Mouse (Mus musculus) layer of hippocampus, postnatal 14 days (tissue): ENCODE data around the gene Scrg1. TPM values are rescaled to one million over a fixed set of nuclear protein-coding genes. Genes with fewer than 3 reads are reported as not detected.
"Not testable (repeated sequence)": the region's sequence is repeated elsewhere in the genome, so short reads cannot be mapped to it uniquely, and the experiment has no call there.

Source experiments
- DNase-seq, 2 experiments: peaks; one replicate each; pipeline ENCODE4 v3.0.0; 2021 to 2022; ENCODE audit warnings: low spot score in 2 of 2, mixed read lengths in 1 of 2
- total RNA-seq, 2 experiments: library from RNA; stranded (reverse); gene quantifications; 2 replicates each; pipeline ENCODE4 v1.2.3; 2021

Scrg1 gene
- total RNA-seq, 2 experiments from 2014 or later: 90.2 to 98.9 TPM

- no peak for DNase-seq
Measured at GRCm38 (mm10) chr8:57451896-57452295, 3.8 kb upstream of the Scrg1 start.

DNA sequence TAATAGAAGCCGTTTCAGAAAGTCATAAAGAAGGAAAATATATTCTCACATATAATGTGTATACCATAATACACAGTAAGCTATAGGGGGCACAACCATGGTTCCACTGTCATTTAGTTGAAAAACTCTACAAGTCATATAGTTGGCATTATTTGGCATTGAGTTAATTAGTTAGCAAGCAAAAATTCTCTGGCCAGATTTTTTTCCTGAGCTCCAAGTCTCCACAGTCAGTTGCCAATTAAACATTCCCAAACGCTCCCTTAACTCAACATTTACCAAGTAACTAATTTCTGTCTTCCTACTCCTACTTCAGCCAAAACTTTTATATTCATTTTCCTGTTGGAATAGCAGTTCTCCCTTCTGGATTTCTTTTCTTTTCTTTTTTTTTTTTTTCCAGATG, 2.4 kb upstream of the Scrg1 start:
- no peak for DNase-seq

GRCm38 (mm10) chr8:57457152-57457551, 1.4 kb downstream of the Scrg1 start:
- peak in 1 of 2 experiments; percentile 75 for DNase-seq

- no peak for DNase-seq
Measured at GRCm38 (mm10) chr8:57457942-57458341, 2.2 kb downstream of the Scrg1 start.

GRCm38 (mm10) chr8:57462839-57463238, 7.1 kb downstream of the Scrg1 start:
- DNase-seq: no peak

DNA sequence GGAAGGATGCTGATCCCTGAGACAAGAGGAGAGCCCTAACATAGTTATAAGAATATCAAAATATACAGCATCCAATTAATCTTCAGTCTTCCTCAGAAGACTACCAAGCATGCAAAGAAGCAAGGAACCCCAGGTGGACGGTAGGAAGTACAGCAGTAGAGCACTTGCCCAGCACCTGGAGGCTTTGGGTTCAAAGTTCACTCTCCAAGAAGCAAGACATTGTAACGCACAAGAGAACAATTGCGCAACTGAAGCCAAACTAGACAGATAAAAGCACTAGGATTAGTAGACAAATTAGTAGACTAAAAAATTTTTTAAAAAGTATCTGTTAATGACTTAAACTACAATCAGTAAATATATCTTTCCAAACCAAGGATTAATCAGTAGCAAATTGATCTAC, 8.0 kb downstream of the Scrg1 start:
- no peak for DNase-seq

GRCm38 (mm10) chr8:57468624-57469023, 12.9 kb downstream of the Scrg1 start:
- DNase-seq: no peak

GRCm38 (mm10) chr8:57470863-57471262, 15.1 kb downstream of the Scrg1 start:
- no peak for DNase-seq

DNA sequence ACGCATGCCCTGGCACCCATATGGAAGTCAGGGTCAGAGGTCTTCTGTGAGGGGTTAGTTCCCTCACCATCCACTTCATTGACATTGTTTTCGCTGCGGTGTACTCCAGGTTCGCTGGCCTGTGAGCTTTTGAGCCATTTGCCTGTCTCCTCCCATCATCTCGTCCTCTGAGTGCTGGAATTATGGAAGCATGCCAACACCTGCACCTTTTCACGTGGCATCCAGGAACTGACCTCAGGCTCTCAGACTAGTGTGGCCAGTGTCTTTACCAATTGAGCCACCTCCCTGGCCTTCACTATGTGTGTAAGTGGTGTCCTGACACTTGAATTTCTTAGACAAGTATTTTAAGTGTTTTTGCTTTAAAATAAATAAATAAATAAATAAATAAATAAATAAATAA, 18.0 kb downstream of the Scrg1 start:
- DNase-seq: no peak

DNA sequence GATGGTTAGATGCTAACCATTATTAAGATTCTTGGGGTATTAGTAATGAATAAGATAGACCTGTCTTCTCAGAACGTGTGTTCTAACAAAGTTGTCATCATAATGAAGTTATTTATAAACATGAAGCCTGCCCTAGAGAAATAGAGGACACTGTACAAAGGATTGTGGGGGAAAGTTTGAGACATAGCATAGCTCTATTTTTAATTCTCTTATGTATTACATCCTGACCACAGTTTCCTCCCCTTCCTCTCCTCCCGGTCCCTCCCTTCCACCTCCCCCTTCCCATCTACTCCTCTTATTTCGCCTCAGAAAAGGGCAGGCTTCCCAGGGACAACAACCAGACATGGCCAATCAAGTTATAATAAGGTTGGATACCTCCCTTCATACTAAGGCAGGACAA, 22.7 kb downstream of the Scrg1 start:
- no peak for DNase-seq

- DNase-seq: no peak
Measured at GRCm38 (mm10) chr8:57479700-57480099, 24.0 kb downstream of the Scrg1 start.

DNA sequence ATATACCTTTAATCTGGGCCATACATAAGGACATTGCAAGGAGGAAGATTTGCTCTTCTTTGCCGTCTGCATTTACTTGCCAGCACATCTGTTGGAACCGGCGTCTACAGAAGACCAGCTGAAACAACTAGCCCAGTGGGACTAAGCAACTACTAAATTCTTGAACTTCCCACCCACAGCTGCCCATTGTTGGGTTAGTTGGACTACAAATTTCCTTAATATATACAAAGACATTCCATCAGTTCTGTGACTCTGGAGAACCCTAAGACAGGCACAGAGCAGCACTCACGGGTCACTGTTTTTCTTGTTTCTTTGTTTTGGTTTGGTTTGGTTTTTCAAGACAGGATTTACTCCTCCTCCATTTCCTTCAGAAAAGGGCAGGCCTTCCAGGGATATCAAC, 24.9 kb downstream of the Scrg1 start:
- no peak for DNase-seq

DNA sequence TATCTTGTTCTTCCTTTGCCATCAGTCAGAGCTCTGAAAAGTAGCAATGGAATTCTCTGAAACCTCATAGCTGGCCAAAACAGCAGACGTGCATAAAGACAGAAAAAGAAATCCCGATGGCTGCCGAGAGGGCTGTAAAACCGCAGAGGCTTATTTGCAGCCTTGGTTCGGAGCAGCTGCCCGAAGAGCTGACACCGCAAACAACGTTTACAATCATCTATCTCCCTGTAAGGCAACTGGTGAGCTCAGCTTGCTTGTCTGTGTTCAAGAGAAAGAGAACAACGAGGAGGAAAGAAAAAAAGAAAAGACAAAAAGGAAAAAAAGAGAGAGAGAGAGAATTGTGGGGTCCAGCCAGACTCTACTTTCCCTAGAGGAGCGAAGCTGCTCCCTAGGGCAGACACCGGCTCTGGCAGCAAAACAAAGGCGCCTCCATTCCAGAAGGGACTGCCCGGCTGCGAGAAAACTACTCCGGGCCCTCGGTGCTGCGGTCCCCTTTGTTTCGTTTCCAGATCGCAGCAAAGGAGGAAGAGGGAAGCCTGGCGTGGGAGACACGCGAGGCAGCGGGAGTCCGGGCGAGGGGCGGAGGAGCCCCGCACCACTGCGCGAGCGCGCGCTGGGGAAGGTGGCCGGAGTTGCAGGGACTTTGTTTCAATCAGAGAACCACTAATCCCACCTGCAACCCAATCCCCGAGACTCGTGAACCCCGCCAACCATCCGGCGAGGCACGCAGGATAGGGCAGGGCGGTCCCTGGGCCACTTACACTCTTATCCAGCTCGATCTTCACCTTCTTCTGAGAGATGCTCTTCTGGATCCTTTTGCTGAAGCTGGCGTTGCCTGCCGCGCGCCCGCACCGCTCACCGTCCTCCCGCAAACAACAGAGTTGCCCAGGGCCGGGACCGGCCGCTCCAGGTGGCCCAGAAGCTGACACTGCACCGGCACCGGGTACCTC, 31.0 kb downstream of the Scrg1 start:
- DNase-seq: peak; percentile 29 to 66

DNA sequence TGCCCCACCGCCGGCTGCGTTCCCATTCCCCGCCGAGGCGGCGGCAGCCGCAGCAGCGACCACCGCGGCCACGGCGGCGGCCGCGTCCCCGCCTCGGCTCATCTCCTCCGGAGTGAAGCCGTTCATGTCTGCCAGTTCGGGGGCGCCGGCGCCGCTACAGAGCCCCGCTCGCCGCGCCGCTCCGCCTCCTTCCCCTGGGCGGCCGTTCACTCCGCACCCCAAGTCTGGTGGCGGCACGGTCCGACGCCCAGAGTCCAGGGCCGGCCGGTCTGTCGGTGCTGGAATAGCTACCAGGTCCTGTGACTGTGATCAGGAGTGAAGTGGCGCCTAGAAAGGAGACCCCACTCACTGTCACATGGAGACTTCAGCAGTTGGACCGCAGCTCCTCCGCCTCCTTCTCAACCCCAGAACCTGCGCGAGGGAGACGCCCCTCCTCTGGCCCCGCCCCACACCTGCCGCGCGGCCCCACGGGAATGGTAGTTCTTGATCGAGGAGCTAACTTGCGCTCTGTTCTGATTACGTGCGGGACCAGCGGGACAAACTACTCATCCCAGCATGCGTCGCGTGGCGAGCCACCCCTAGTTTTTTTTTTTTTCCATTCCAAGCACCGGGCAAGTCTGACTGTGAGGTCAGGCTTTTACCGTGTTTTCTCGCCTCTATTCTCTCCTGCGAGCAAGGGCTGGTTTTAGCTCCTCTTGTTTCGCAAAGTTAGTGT, 31.9 kb downstream of the Scrg1 start, which contains the start of gene Sap30:
Gene Sap30, minus strand, starts transcription at position 420 of the 715 bp plus-strand sequence.
- DNase-seq: peak; percentile 95 to 98

GRCm38 (mm10) chr8:57488312-57488765, 32.6 kb downstream of the Scrg1 start:
- peak; percentile 43 to 52 for DNase-seq

DNA sequence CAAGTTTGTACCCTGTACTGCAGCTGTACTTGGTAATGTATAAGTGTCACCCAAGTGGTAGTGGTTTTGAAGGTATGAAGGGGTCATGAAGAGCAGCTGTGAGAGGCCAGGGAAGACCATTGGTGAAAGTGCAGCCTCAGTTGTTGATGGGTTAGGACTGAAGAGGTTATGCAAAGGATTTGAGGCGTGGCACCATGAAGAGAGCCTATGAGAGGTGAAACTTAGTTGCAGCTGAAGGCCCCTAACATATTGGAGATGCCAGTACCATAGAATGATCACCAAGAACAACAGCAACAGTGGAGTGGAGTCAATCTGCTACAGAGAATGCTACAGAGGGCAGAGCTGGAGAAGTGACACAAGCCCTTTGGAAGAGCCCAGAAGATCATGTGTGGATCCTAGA, 33.6 kb downstream of the Scrg1 start:
- no peak for DNase-seq

DNA sequence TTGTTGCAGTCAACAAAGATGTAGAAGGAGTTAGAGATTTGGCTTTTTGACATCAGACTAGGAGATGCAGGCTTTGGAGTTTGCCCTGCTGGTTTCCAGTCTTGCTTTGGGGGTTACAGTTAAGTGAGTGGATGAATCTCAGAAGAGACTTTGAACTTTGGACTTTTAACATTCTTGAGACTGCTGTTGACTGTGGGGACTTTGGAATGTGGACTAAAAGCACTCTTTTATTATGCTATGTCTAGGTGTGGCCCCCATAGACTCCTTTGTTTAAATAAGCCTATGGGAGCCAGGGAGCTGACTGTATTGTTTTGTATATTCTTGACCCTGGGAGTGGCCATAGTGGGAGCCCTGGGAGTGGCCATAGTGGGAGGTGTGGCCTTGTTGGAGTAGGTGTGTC, 34.2 kb downstream of the Scrg1 start:
- DNase-seq: no peak

DNA sequence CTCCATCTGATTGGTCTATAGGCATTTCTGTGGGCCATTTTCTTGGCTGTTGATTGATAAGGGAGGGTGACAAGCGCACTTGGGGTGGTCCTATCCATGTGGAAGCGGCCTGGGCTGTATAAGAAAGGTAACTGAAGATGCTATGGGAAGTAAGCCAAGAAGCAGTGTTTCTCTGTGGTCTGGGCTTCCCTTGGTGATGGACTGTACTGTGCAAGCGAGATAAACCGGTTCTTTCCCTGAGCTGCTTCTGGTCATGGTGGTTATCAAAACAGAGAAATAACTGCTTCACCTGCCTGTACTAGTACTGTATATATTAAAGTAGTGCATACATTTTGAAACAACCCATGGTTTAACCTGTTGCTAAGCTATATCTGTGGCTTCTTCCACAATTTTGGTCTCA, 36.1 kb downstream of the Scrg1 start:
- no peak for DNase-seq

DNA sequence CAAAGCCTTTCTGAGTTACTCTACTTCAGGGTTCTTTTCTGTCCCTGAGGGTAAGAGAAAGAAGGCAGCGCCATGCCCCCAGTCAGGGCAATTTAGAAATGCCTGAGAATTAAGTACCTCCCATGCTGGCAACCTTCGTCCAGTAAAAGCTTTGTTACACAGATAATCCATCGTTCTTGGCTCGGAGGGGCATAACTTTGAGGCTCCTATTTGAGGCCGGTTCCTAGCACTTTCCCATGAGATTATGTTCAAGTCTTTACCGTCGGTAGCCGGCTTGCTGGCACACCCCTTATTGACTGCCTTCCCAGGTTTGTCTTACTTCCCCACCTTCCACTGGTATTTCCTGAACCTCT, 42.7 kb downstream of the Scrg1 start:
- no peak for DNase-seq

GRCm38 (mm10) chr8:57498847-57499511, 43.3 kb downstream of the Scrg1 start:
- DNase-seq: peak; percentile 40 to 44

DNA sequence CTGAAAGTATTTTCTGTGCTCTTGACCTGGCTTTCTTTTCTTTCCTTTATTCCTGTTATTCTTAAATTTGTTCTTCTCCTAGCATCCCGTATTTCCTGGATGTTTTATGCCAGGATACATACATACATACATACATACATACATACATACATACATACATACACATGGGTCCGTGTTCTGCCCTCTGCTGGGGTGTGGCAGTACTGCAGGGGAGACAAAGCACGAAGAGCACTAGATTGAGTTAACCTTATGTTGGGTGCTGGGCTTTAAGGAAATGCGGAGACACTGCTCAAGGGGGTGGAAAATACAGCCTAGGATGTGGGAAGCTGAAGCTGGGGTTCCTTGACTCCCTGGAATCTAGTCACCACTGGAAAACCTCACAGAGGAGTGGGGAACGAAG, 47.9 kb downstream of the Scrg1 start:
- DNase-seq: peak in 1 of 2 experiments; percentile 34

DNA sequence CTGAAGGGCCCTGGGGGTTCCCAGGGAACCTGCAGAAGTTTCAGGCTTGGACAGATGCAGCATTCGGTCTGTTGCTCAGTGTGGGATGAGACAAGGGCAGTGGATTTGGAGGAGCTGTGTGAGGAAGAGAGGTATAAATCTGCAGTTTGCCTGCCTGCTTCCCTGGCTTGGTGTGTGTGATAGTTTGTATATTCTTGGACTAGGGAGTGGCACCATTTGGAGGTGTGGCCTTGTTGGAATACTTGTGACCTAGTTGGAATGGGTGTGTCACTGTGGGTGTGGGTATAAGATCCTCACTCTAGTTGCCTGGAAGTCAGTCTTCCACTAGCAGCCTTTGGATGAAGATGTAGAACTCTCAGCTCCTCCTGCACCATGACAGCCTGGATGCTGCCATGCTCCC, 49.8 kb downstream of the Scrg1 start:
- DNase-seq: not testable (repeated sequence)
